Mouse (Mus musculus): Measurements from ENCODE around the gene Trim61.

GRCm38 (mm10) chr8:65028959-65029686 is 10.8 kb upstream of the Trim61 start:
- no peak for TF ChIP-seq CTCF (IDR thresholded peaks at IDR 0.05; ENCODE audit: low read depth, low read length)
- TF ChIP-seq POLR2A (IDR thresholded peaks at IDR 0.05; ENCODE audit: extremely low read depth, insufficient read depth, low read length): no peak

Measured in liver, adult 2 months (tissue).